Mouse (Mus musculus): ENCODE results near the gene Eif4e2. TPM values are rescaled to one million over a fixed set of nuclear protein-coding genes. Genes with fewer than 3 reads are reported as not detected.

Gene Eif4e2
- polyA plus RNA-seq, 1 experiment = 2.5 TPM

- H3K4me3 ChIP-seq (replicated peaks) = peak overlapping the region; percentile 86
- no peaks in the 10 kb centered on the region for H3K27me3 ChIP-seq (ENCODE audit: control insufficient read depth)
- H3K9me3 ChIP-seq (ENCODE audit: control insufficient read depth, low read length) = no peaks in the 10 kb centered on the region
- no peak for TF ChIP-seq GATA1 (IDR thresholded peaks at IDR 0.05; ENCODE audit: low read length)
- TF ChIP-seq TAL1 (IDR thresholded peaks at IDR 0.05; ENCODE audit: low read length) = no peak
- H3K4me1 ChIP-seq (ENCODE audit: control insufficient read depth) = peaks cover 46% of the 10 kb centered on the region
- H3K36me3 ChIP-seq (ENCODE audit: control insufficient read depth) = peaks cover 22% of the 10 kb centered on the region
Observed at GRCm38 (mm10) chr1:87214748-87215147, 1.0 kb downstream of the Eif4e2 start.

GRCm38 (mm10) chr1:87217938-87218337 lies 4.2 kb downstream of the Eif4e2 start:
- H3K27me3 ChIP-seq (ENCODE audit: control insufficient read depth) = no peaks in the 10 kb centered on the region
- peaks cover 41% of the 10 kb centered on the region for H3K4me1 ChIP-seq (ENCODE audit: control insufficient read depth)
- TF ChIP-seq GATA1 (IDR thresholded peaks at IDR 0.05; ENCODE audit: low read length) (no peak), TAL1 (IDR thresholded peaks at IDR 0.05; ENCODE audit: low read length) (no peak)

GRCm38 (mm10) chr1:87225739-87226138 lies 12.0 kb downstream of the Eif4e2 start:
- TF ChIP-seq GATA1 (IDR thresholded peaks at IDR 0.05; ENCODE audit: low read length) (no peak), TAL1 (IDR thresholded peaks at IDR 0.05; ENCODE audit: low read length) (no peak)
- Histone ChIP-seq H3K4me3 (replicated peaks) (no peak overlapping the region), H3K27me3 (ENCODE audit: control insufficient read depth) (no peaks in the 10 kb centered on the region), H3K4me1 (ENCODE audit: control insufficient read depth) (no peaks in the 10 kb centered on the region), H3K36me3 (ENCODE audit: control insufficient read depth) (peaks cover 98% of the 10 kb centered on the region), H3K9me3 (ENCODE audit: control insufficient read depth, low read length) (no peaks in the 10 kb centered on the region)

More at GRCm38 (mm10) chr1:87217938-87218337, 4.2 kb downstream of the Eif4e2 start:
- Histone ChIP-seq H3K4me3 (replicated peaks) (no peak overlapping the region), H3K36me3 (ENCODE audit: control insufficient read depth) (peaks cover 54% of the 10 kb centered on the region), H3K9me3 (ENCODE audit: control insufficient read depth, low read length) (no peaks in the 10 kb centered on the region)

- no peaks in the 10 kb centered on the region for H3K27me3 ChIP-seq (ENCODE audit: control insufficient read depth)
- TF ChIP-seq TAL1 (IDR thresholded peaks at IDR 0.05; ENCODE audit: low read length) (no peak), GATA1 (IDR thresholded peaks at IDR 0.05; ENCODE audit: low read length) (no peak)
- H3K4me3 ChIP-seq (replicated peaks) = no peak overlapping the region
- no peaks in the 10 kb centered on the region for H3K4me1 ChIP-seq (ENCODE audit: control insufficient read depth)
- H3K36me3 ChIP-seq (ENCODE audit: control insufficient read depth) = peaks cover 95% of the 10 kb centered on the region
- H3K9me3 ChIP-seq (ENCODE audit: control insufficient read depth, low read length) = no peaks in the 10 kb centered on the region
Observed at GRCm38 (mm10) chr1:87226409-87227159, 12.9 kb downstream of the Eif4e2 start.

- TF ChIP-seq GATA1 (IDR thresholded peaks at IDR 0.05; ENCODE audit: low read length) (no peak), TAL1 (IDR thresholded peaks at IDR 0.05; ENCODE audit: low read length) (no peak)
- H3K36me3 ChIP-seq (ENCODE audit: control insufficient read depth) = peaks cover 95% of the 10 kb centered on the region
- no peak overlapping the region for H3K4me3 ChIP-seq (replicated peaks)
- H3K27me3 ChIP-seq (ENCODE audit: control insufficient read depth) = no peaks in the 10 kb centered on the region
- no peaks in the 10 kb centered on the region for H3K4me1 ChIP-seq (ENCODE audit: control insufficient read depth)
- H3K9me3 ChIP-seq (ENCODE audit: control insufficient read depth, low read length) = no peaks in the 10 kb centered on the region
Observed at GRCm38 (mm10) chr1:87227160-87227550, 13.4 kb downstream of the Eif4e2 start.

GRCm38 (mm10) chr1:87230606-87231005 lies 16.9 kb downstream of the Eif4e2 start:
- peaks cover 74% of the 10 kb centered on the region for H3K36me3 ChIP-seq (ENCODE audit: control insufficient read depth)
- TF ChIP-seq TAL1 (IDR thresholded peaks at IDR 0.05; ENCODE audit: low read length) = no peak
- TF ChIP-seq GATA1 (IDR thresholded peaks at IDR 0.05; ENCODE audit: low read length) = no peak
- no peaks in the 10 kb centered on the region for H3K9me3 ChIP-seq (ENCODE audit: control insufficient read depth, low read length)
- no peaks in the 10 kb centered on the region for H3K27me3 ChIP-seq (ENCODE audit: control insufficient read depth)
- no peak overlapping the region for H3K4me3 ChIP-seq (replicated peaks)
- no peaks in the 10 kb centered on the region for H3K4me1 ChIP-seq (ENCODE audit: control insufficient read depth)

GRCm38 (mm10) chr1:87232197-87232596 lies 18.5 kb downstream of the Eif4e2 start:
- Histone ChIP-seq H3K36me3 (ENCODE audit: control insufficient read depth) (peaks cover 62% of the 10 kb centered on the region), H3K9me3 (ENCODE audit: control insufficient read depth, low read length) (no peaks in the 10 kb centered on the region), H3K4me1 (ENCODE audit: control insufficient read depth) (no peaks in the 10 kb centered on the region), H3K27me3 (ENCODE audit: control insufficient read depth) (no peaks in the 10 kb centered on the region), H3K4me3 (replicated peaks) (no peak overlapping the region)
- TF ChIP-seq GATA1 (IDR thresholded peaks at IDR 0.05; ENCODE audit: low read length) (no peak), TAL1 (IDR thresholded peaks at IDR 0.05; ENCODE audit: low read length) (no peak)

- no peak overlapping the region for H3K4me3 ChIP-seq (replicated peaks)
- no peaks in the 10 kb centered on the region for H3K9me3 ChIP-seq (ENCODE audit: control insufficient read depth, low read length)
- no peaks in the 10 kb centered on the region for H3K4me1 ChIP-seq (ENCODE audit: control insufficient read depth)
- TF ChIP-seq TAL1 (IDR thresholded peaks at IDR 0.05; ENCODE audit: low read length) = no peak
- TF ChIP-seq GATA1 (IDR thresholded peaks at IDR 0.05; ENCODE audit: low read length) = no peak
- H3K36me3 ChIP-seq (ENCODE audit: control insufficient read depth) = peaks cover 22% of the 10 kb centered on the region
- no peaks in the 10 kb centered on the region for H3K27me3 ChIP-seq (ENCODE audit: control insufficient read depth)
Observed at GRCm38 (mm10) chr1:87239056-87239455, 25.3 kb downstream of the Eif4e2 start.

GRCm38 (mm10) chr1:87243021-87243420 lies 29.3 kb downstream of the Eif4e2 start:
- no peak for TF ChIP-seq GATA1 (IDR thresholded peaks at IDR 0.05; ENCODE audit: low read length)
- Histone ChIP-seq H3K27me3 (ENCODE audit: control insufficient read depth) (no peaks in the 10 kb centered on the region), H3K4me1 (ENCODE audit: control insufficient read depth) (peaks cover 12% of the 10 kb centered on the region)

More at GRCm38 (mm10) chr1:87243021-87243420, 29.3 kb downstream of the Eif4e2 start:
- peaks cover 10% of the 10 kb centered on the region for H3K36me3 ChIP-seq (ENCODE audit: control insufficient read depth)
- no peak overlapping the region for H3K4me3 ChIP-seq (replicated peaks)
- H3K9me3 ChIP-seq (ENCODE audit: control insufficient read depth, low read length) = no peaks in the 10 kb centered on the region

Data from erythroblast, embryonic 14.5 days (primary cell).